Mouse (Mus musculus) skeletal muscle tissue, adult 2 months (tissue): ENCODE results near the gene Pklr.

Experiments used
- DNase-seq: peaks from one replicate; pipeline ENCODE4 v3.0.0-alpha.2; 2012; ENCODE audit warnings: low read depth, low spot score

The Pklr gene

GRCm38 (mm10) chr3:89193853-89194252 is 57.9 kb downstream of the Pklr start:
- no peak for DNase-seq
